Mouse (Mus musculus) forebrain, embryonic 16.5 days (tissue): Measurements from ENCODE around the gene Tldc1. TPM values are rescaled to one million over a fixed set of nuclear protein-coding genes. Genes with fewer than 3 reads are reported as not detected.

Experiments
- ATAC-seq: fragments of 200-750 bp; cut with Nextera tagmentation; 2 replicates; pipeline ENCODE4 v1.8.0; 2017; ENCODE audit warnings: mild to moderate bottlenecking, moderate library complexity
- H3K27ac ChIP-seq: fragments of 300-500 bp; sonication (generic); 2 replicates; pipeline ENCODE4 v1.5.1; 2014; ENCODE audit warnings: low read length, control low read depth
- H3K27me3 ChIP-seq: fragments of 300-500 bp; sonication (generic); replicated peaks from 2 replicates; pipeline ENCODE4 v1.6.1; 2014; ENCODE audit warnings: low read length; ENCODE audit not compliant: control insufficient read depth, insufficient read depth
- H3K36me3 ChIP-seq: fragments of 300-500 bp; sonication (generic); 2 replicates; pipeline ENCODE4 v1.6.1; 2014; ENCODE audit not compliant: control insufficient read depth, insufficient read depth
- H3K4me1 ChIP-seq: fragments of 300-500 bp; sonication (generic); replicated peaks from 2 replicates; pipeline ENCODE4 v1.6.1; 2014; ENCODE audit warnings: low read length; ENCODE audit not compliant: control insufficient read depth, insufficient read depth
- H3K4me2 ChIP-seq: fragments of 300-500 bp; sonication (generic); 2 replicates; pipeline ENCODE4 v1.6.1; 2014; ENCODE audit warnings: mild to moderate bottlenecking, low read length, control low read depth
- H3K4me3 ChIP-seq: fragments of 300-500 bp; sonication (generic); replicated peaks from 2 replicates; pipeline ENCODE4 v1.5.1; 2014; ENCODE audit warnings: mild to moderate bottlenecking, low read length, control low read depth
- H3K9ac ChIP-seq: fragments of 300-500 bp; sonication (generic); replicated peaks from 2 replicates; pipeline ENCODE4 v1.6.1; 2014; ENCODE audit warnings: low read depth, low read length, control low read depth
- H3K9me3 ChIP-seq: fragments of 300-500 bp; sonication (generic); 2 replicates; pipeline ENCODE4 v1.6.1; 2016; ENCODE audit warnings: low read length; ENCODE audit not compliant: control insufficient read depth
- WGBS: fragments of 180-500 bp; shearing (Covaris S2); extraction: QIAGEN DNeasy Blood & Tissue Kit; methylation state at CpG from one replicate; pipeline ENCODE4 v1.1.7; 2014; 5-methylcytosine and 5-hydroxymethylcytosine counted together
- polyA plus RNA-seq: library from polyadenylated mRNA; unstranded; fragments of >200 nt; fragmentation: Nextera tagmentation; extraction: Ambion mirVana; gene quantifications from 2 replicates; pipeline ENCODE4 v1.2.1, GENCODE M21; 2015

Gene Tldc1
- polyA plus RNA-seq, 1 experiment from 2014 or later: 16.1 TPM

DNA sequence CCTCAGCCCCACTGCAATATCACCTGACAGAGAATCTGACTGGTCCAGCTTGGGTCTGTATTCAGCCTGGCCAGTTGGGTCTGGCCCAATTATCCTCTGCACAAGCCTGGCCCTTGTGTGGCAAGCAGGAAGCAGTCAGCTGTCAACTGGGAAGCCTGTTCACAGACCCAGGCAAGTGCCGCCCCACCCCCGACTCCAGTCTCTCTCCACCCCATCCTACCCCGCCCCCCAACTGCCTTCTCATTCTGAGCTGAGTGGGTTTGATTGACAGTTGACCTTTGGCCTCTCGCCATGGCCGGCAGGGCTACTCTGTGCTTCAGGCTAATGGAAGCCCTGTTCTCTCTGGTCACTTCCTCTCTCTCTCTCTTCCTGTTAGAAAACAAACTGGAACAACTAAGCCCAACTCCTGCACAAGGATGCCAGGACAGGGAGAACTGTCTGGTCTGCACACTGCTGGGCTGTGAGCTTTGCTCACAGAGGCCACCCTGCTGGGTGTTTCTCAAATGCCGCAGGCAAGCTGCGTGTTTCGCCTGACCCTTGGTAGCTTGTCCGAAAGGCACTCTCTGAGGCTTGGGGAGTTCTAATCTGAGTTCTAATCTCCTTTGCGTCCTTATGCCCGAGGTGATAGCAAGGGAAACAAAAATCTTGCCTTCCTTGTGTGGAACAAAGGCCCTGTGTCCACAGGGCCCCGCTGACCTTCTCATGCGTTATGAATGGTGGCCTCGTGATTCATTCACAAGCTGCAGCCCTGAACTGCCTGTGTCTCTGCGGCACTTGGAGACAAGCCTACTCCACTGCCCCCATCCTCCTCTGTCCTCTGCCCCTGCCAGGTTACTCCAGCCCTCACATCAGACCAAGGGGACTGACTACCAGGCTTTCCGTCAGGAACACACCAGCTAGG, 13.8 kb upstream of the Tldc1 start:
- no peak overlapping the region for H3K4me2 ChIP-seq
- no peak overlapping the region for H3K9ac ChIP-seq
- no peaks in the 10 kb centered on the region for H3K9me3 ChIP-seq
- ATAC-seq: peak; percentile 48
- peaks cover 19% of the 10 kb centered on the region for H3K4me1 ChIP-seq
- no peaks in the 10 kb centered on the region for H3K36me3 ChIP-seq
- WGBS: 9% methylated on average over 16 of the region's 16 CpGs
- H3K4me3 ChIP-seq: no peak overlapping the region
- no peak overlapping the region for H3K27ac ChIP-seq
- H3K27me3 ChIP-seq: no peaks in the 10 kb centered on the region

DNA sequence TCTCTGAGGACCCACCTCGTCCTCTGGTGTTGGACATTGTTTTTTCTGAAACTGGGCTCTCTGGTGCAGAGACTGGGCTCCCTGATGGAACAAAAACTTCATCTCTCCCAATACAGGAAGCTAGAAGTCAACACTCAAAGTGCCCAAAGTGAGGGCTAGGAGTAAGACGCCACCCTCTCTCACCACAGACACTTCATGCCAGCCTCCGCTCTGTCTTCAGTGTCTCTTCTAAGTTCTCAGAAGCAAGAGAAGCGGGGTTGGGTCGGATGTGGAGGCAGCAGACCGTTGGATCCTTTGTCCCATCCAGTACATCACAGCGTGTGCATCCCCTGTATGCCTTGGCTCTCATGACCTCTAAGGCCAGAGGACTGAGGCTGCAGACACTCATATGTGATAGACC, 11.4 kb upstream of the Tldc1 start:
- Histone ChIP-seq H3K4me3 (no peak overlapping the region), H3K9me3 (no peaks in the 10 kb centered on the region), H3K36me3 (no peaks in the 10 kb centered on the region), H3K4me2 (no peak overlapping the region), H3K27ac (no peak overlapping the region), H3K27me3 (no peaks in the 10 kb centered on the region), H3K9ac (no peak overlapping the region), H3K4me1 (peaks cover 25% of the 10 kb centered on the region)
- 84% methylated on average over 7 of the region's 7 CpGs for WGBS
- no peak for ATAC-seq

DNA sequence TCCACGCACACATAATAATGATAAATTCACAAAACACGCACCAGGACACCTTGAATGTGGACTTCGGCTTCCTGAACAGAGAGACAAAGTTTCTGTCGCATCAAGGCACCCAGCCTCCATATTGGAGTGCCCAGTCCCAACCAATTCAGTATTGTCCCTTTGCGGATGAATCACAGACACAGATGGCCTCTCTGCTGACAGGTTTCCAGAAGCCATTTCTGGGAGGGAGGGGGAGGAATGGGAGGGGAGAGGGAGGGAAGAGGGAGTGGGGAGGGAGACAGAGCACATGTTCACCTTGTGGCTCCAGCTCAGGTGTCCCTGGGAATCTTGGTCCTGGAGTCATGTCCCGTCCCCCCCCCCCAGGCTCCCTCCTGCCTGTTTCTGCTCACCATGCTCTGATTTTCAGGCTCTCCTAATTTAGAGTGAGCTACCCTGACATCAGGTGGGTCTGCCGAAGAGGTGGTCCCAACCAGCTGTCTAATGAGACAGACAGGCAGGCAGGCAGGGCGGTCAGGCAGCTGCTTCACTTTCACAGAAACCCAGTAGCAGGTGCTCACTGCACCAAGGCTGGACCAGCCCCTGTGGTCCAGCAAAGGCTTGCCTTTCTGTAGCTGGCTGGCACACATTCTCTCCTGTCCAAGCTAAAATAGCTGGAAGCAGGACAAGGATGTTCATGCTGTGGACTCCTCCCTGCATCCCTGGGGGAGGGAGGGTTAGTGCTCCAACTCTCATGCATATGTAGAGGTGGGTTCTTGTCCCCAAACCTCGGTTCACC, 10.6 kb upstream of the Tldc1 start:
- Histone ChIP-seq H3K27ac (no peak overlapping the region), H3K4me3 (no peak overlapping the region), H3K4me2 (no peak overlapping the region), H3K9ac (no peak overlapping the region), H3K4me1 (peaks cover 25% of the 10 kb centered on the region), H3K9me3 (no peaks in the 10 kb centered on the region), H3K27me3 (no peaks in the 10 kb centered on the region), H3K36me3 (no peaks in the 10 kb centered on the region)
- WGBS: 74% methylated on average over 8 of the region's 9 CpGs
- ATAC-seq: no peak

DNA sequence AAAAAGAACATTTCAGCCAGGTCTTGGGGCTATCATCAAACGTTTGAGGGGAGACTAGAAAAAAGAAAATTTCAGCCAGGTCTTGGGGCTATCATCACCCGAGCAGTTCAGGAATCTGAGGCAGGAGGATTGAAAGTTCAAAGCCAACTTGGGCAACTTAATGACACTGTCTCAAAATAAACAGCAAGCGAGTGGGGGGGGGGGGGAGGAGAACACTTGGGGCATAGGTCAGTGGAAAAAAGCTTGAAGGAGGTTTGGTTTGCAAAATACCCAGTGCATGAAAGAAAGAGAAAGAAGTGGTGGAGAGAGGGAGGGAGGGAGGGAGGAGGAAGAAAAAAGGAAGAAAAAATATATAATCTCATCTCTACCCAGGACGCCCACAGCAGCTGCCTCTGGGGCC, 9.1 kb upstream of the Tldc1 start:
- Histone ChIP-seq H3K9ac (no peak overlapping the region), H3K27me3 (no peaks in the 10 kb centered on the region), H3K4me2 (no peak overlapping the region), H3K27ac (no peak overlapping the region), H3K4me1 (peaks cover 25% of the 10 kb centered on the region), H3K9me3 (no peaks in the 10 kb centered on the region), H3K4me3 (no peak overlapping the region), H3K36me3 (no peaks in the 10 kb centered on the region)
- WGBS: 60% methylated on average over 4 of the region's 4 CpGs
- no peak for ATAC-seq

DNA sequence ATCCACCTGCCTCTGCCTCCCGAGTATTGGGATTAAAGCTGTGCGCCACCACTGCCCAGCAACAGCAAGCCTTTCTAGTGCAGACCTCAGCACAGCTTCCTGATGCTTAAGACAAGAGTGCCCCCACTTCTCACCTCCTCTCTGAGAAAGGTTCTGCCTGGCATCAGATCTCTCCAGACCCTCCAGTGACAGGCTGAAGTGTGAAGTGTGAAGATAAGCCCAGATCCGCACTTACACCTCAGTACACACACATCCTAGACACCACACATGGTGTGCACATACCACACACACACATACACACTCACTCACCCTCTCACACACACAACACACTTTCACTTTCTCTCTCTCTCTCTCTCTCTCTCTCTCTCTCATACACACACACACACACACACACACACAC, 8.7 kb upstream of the Tldc1 start:
- Histone ChIP-seq H3K27ac (no peak overlapping the region), H3K36me3 (no peaks in the 10 kb centered on the region), H3K27me3 (no peaks in the 10 kb centered on the region), H3K9ac (no peak overlapping the region), H3K9me3 (no peaks in the 10 kb centered on the region), H3K4me2 (no peak overlapping the region), H3K4me1 (peaks cover 21% of the 10 kb centered on the region), H3K4me3 (no peak overlapping the region)
- WGBS: 62% methylated on average over 3 of the region's 3 CpGs
- ATAC-seq: no peak

DNA sequence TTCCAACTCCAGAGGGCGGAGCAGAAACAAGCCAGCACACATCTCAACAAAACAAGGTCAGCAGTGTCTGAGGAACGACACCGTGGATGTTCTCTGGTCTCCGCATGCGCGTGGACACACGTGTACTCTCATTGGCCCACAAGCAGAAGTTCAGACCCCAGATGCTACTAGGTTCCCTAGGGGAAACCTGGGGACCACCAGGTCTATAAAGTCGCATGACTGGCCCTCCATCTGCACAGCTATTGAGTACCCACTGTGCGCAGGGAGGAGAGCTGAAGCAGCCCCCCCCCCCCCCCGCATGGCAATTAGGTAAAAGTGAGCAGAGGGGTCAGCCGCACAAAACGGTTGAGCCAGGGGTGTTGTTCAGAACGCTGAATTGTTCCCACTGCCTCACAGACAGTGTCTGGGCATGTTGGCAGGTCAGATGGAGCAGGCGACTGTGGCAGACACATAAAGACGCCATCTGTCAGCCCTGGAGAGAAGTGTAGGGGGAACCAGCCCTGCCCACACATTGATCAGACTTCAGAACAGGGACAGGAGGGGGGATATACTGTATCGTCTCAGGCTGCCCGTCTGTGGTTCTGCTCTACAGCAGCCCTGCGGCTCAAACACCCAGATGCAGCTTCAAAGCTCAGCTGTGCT, 7.7 kb upstream of the Tldc1 start:
- H3K9ac ChIP-seq: no peak overlapping the region; the same call in 1 of the 2 replicates
- H3K4me2 ChIP-seq: no peak overlapping the region
- WGBS: 35% methylated on average over 18 of the region's 18 CpGs
- H3K27me3 ChIP-seq: no peaks in the 10 kb centered on the region
- H3K4me3 ChIP-seq: no peak overlapping the region
- H3K27ac ChIP-seq: peak overlapping the region; percentile 77
- no peaks in the 10 kb centered on the region for H3K9me3 ChIP-seq
- no peaks in the 10 kb centered on the region for H3K36me3 ChIP-seq
- H3K4me1 ChIP-seq: peaks cover 18% of the 10 kb centered on the region
- peak; percentile 80 for ATAC-seq

DNA sequence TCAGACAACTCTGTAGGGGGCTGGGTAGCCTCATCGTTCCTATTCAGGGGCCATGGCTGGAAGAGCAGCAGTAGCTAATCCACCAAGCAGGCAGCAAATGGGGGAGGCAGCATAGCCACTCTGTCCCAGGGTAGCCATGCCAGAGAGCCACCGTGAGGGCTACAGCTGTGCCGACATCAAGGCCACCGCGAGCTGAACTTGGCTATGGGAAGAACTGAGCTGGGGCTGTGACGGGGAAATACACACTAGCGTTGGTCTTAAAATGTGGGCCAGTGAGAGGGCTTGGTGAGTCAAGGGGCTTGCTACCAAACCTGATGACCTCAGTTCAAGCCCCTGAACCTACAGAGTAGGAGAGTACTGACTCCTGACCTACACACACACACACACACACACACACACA, 6.5 kb upstream of the Tldc1 start:
- H3K9ac ChIP-seq: no peak overlapping the region
- WGBS: 65% methylated on average over 7 of the region's 7 CpGs
- H3K4me3 ChIP-seq: no peak overlapping the region
- no peaks in the 10 kb centered on the region for H3K9me3 ChIP-seq
- no peak for ATAC-seq
- no peak overlapping the region for H3K27ac ChIP-seq
- peaks cover 18% of the 10 kb centered on the region for H3K4me1 ChIP-seq
- no peak overlapping the region for H3K4me2 ChIP-seq
- no peaks in the 10 kb centered on the region for H3K36me3 ChIP-seq
- H3K27me3 ChIP-seq: no peaks in the 10 kb centered on the region; the same call in 1 of the 2 replicates

DNA sequence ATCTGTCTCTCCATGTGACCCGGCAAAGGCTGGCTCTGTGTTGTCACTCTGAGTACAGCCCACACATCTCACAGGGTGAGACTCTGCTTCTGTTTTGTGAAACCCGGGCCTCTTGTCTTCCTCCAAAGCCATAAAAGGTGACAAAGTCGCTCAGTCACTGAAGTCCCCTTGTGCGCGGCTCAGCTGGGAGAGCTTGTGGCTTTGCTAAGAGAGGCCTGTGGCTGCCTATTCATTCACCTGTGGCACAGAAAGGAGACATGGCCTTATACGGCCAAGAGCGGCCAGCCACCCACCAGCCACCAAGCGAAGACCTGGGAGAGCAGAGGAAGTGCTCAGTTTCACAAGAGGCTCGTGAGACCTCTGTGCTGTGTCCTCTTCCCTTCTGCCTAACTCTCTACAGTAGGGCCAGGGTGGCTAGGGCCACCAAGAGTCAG, 5.9 kb upstream of the Tldc1 start:
- Histone ChIP-seq H3K9ac (no peak overlapping the region), H3K27ac (no peak overlapping the region), H3K9me3 (no peaks in the 10 kb centered on the region), H3K4me1 (peaks cover 18% of the 10 kb centered on the region), H3K4me2 (no peak overlapping the region), H3K4me3 (no peak overlapping the region), H3K36me3 (no peaks in the 10 kb centered on the region), H3K27me3 (no peaks in the 10 kb centered on the region; the same call in 1 of the 2 replicates)
- ATAC-seq: no peak
- WGBS: 53% methylated on average over 9 of the region's 9 CpGs

DNA sequence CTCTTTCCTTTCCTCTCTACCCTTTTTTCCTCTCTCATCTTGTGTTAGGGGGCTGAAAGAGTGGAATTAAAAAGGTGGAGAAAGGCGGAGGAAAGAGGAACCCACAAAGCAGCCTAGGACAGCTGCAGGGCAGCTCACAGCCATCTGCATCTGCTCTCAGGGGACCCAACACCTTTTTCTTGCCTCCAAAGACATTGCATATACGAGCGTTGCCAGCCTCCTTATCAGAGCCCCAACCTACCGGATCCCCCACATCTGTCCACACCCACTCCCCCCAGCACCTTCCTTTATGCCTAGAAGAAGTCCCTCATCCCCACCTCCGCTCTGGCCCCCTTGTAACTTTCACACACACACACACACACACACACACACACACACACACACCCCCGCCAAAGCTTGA, 5.4 kb upstream of the Tldc1 start:
- H3K9me3 ChIP-seq: no peaks in the 10 kb centered on the region
- H3K36me3 ChIP-seq: no peaks in the 10 kb centered on the region
- H3K9ac ChIP-seq: no peak overlapping the region
- 77% methylated on average over 6 of the region's 6 CpGs for WGBS
- no peak overlapping the region for H3K4me3 ChIP-seq
- no peaks in the 10 kb centered on the region; the same call in 1 of the 2 replicates for H3K27me3 ChIP-seq
- H3K4me1 ChIP-seq: peaks cover 16% of the 10 kb centered on the region
- ATAC-seq: no peak
- H3K27ac ChIP-seq: no peak overlapping the region
- no peak overlapping the region for H3K4me2 ChIP-seq
